Mouse (Mus musculus): ENCODE measurements around the gene Ppil6.

The Ppil6 gene

GRCm38 (mm10) chr10:41477278-41478181 is 12.7 kb upstream of the Ppil6 start:
- peak; percentile 82 for DNase-seq (ENCODE audit: low read depth, low spot score)

- no peak for DNase-seq (ENCODE audit: low read depth, low spot score)
Measured at GRCm38 (mm10) chr10:41479961-41480360, 10.3 kb upstream of the Ppil6 start.

GRCm38 (mm10) chr10:41480938-41481880 is 9.0 kb upstream of the Ppil6 start:
- no peak for DNase-seq (ENCODE audit: low read depth, low spot score)

- no peak for DNase-seq (ENCODE audit: low read depth, low spot score)
Measured at GRCm38 (mm10) chr10:41482446-41482845, 7.8 kb upstream of the Ppil6 start.

- no peak for DNase-seq (ENCODE audit: low read depth, low spot score)
Measured at GRCm38 (mm10) chr10:41485778-41486177, 4.5 kb upstream of the Ppil6 start.

- DNase-seq (ENCODE audit: low read depth, low spot score) = no peak
Measured at GRCm38 (mm10) chr10:41486506-41487170, 3.6 kb upstream of the Ppil6 start.

- DNase-seq (ENCODE audit: low read depth, low spot score) = no peak
Measured at GRCm38 (mm10) chr10:41488877-41489276, 1.4 kb upstream of the Ppil6 start.

- DNase-seq (ENCODE audit: low read depth, low spot score) = peak; percentile 28
Measured at GRCm38 (mm10) chr10:41489294-41489693, 945 bp upstream of the Ppil6 start.

- DNase-seq (ENCODE audit: low read depth, low spot score) = no peak
Measured at GRCm38 (mm10) chr10:41490518-41490873, 257 bp downstream of the Ppil6 start.

GRCm38 (mm10) chr10:41491111-41491510 is 872 bp downstream of the Ppil6 start:
- DNase-seq (ENCODE audit: low read depth, low spot score) = peak; percentile 53

GRCm38 (mm10) chr10:41500941-41501340 is 10.7 kb downstream of the Ppil6 start:
- DNase-seq (ENCODE audit: low read depth, low spot score) = no peak

GRCm38 (mm10) chr10:41504996-41505395 is 14.8 kb downstream of the Ppil6 start:
- no peak for DNase-seq (ENCODE audit: low read depth, low spot score)

- peak; percentile 75 for DNase-seq (ENCODE audit: low read depth, low spot score)
Measured at GRCm38 (mm10) chr10:41505446-41505845, 15.2 kb downstream of the Ppil6 start.

- peak; percentile 29 for DNase-seq (ENCODE audit: low read depth, low spot score)
Measured at GRCm38 (mm10) chr10:41509160-41509559, 18.9 kb downstream of the Ppil6 start.

GRCm38 (mm10) chr10:41514301-41514700 is 24.1 kb downstream of the Ppil6 start:
- no peak for DNase-seq (ENCODE audit: low read depth, low spot score)

- no peak for DNase-seq (ENCODE audit: low read depth, low spot score)
Measured at GRCm38 (mm10) chr10:41514921-41515320, 24.7 kb downstream of the Ppil6 start.

GRCm38 (mm10) chr10:41518508-41518980 is 28.3 kb downstream of the Ppil6 start:
- peak; percentile 92 for DNase-seq (ENCODE audit: low read depth, low spot score)

- peak; percentile 96 for DNase-seq (ENCODE audit: low read depth, low spot score)
Measured at GRCm38 (mm10) chr10:41518981-41519618, 28.9 kb downstream of the Ppil6 start, which contains the start of gene Cd164. Gene Cd164 (plus strand): TSS chr10:41519414.

- DNase-seq (ENCODE audit: low read depth, low spot score) = peak; percentile 81
Measured at GRCm38 (mm10) chr10:41519640-41520409, 29.6 kb downstream of the Ppil6 start.

- no peak for DNase-seq (ENCODE audit: low read depth, low spot score)
Measured at GRCm38 (mm10) chr10:41520410-41520673, 30.1 kb downstream of the Ppil6 start.

Data from CD4-positive helper T cell, adult 2 months (primary cell).